Mouse (Mus musculus): ENCODE results near the gene Gm5965. TPM values are rescaled to one million over a fixed set of nuclear protein-coding genes. Genes with fewer than 3 reads are reported as not detected.

The Gm5965 gene
- polyA plus RNA-seq, 1 experiment, result not detected

- Histone ChIP-seq H3K4me3 (replicated peaks; ENCODE audit: extremely low read depth, low read depth, low read length) (no peak within 1 kb of the TSS), H3K4me1 (ENCODE audit: control insufficient read depth, insufficient read depth, low read length) (no peaks in the 10 kb centered on the region)
- 77% methylated on average over 3 of the region's 3 CpGs for WGBS
- no peak for DNase-seq
- TF ChIP-seq POLR2A (IDR thresholded peaks at IDR 0.05; ENCODE audit: borderline replicate concordance, extremely low read depth, low read depth, low read length), result no peak
- TF ChIP-seq CTCF (IDR thresholded peaks at IDR 0.05; ENCODE audit: insufficient read depth, low read length), result no peak
Observed at GRCm38 (mm10) chr16:88820066-88820465, 42.4 kb downstream of the Gm5965 start, which contains the start of gene Krtap15. Gene Krtap15, plus strand, starts transcription at chr16:88820215.

DNA sequence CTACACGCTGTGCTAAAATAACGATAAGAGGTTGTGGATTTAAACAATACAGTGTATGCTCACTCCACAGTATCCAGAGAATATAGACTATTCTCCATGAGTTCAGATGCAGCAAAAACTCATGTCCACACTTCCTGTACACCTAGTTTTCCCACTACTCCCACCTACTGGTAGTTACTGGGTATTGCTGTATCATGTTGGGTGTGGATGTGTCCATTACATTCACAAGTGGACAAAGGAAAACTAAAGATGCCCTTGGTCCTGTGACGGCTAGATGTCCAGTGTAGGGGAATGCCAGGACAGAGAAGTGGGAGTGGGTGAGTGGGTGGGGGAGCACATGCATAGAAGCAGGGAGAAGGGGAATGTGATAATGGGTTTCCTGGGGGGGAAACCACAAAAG lies 46.0 kb downstream of the Gm5965 start:
- DNase-seq, result no peak
- Histone ChIP-seq H3K4me3 (replicated peaks; ENCODE audit: extremely low read depth, low read depth, low read length) (no peak overlapping the region), H3K4me1 (ENCODE audit: control insufficient read depth, insufficient read depth, low read length) (no peaks in the 10 kb centered on the region)
- no peak for TF ChIP-seq CTCF (IDR thresholded peaks at IDR 0.05; ENCODE audit: insufficient read depth, low read length)
- no peak for TF ChIP-seq POLR2A (IDR thresholded peaks at IDR 0.05; ENCODE audit: borderline replicate concordance, extremely low read depth, low read depth, low read length)
- WGBS, result 75% methylated on average over 3 of the region's 3 CpGs

DNA sequence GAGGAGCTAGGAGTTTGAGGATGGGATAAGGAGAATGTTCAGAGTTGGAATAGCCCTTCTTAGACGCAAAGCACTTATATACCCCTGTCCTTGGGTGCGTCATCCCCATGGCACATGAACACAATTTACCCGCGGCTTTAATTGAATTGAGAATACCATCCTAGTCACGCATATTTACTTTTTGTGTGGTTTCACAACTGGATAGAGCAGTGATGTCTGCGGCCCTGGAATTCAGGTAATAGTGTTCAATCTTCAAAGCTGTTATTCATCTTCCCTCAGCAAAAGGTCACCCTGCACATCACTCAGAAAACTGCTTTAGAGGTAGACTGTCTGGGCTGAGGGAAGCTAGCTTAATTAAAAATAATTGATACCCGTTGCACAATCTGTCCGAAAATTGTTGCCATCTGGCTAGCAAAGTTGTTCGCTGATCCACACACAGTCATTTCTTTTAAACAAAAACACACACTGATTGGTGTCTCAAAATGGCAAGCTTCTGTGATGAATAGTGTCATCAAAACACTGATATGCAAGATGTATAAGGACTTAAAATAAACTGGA lies 48.5 kb downstream of the Gm5965 start, which contains the start of gene Krtap14:
Gene Krtap14 (minus strand): TSS at position 51 of the 558 bp plus-strand sequence.
- TF ChIP-seq POLR2A (IDR thresholded peaks at IDR 0.05; ENCODE audit: borderline replicate concordance, extremely low read depth, low read depth, low read length) (no peak), CTCF (IDR thresholded peaks at IDR 0.05; ENCODE audit: insufficient read depth, low read length) (no peak)
- DNase-seq, result no peak
- Histone ChIP-seq H3K4me3 (replicated peaks; ENCODE audit: extremely low read depth, low read depth, low read length) (no peak within 1 kb of the TSS), H3K4me1 (ENCODE audit: control insufficient read depth, insufficient read depth, low read length) (no peaks in the 10 kb centered on the region)
- 87% methylated on average over 9 of the region's 9 CpGs for WGBS

GRCm38 (mm10) chr16:88826978-88827377 lies 49.3 kb downstream of the Gm5965 start:
- Histone ChIP-seq H3K4me3 (replicated peaks; ENCODE audit: extremely low read depth, low read depth, low read length) (no peak overlapping the region), H3K4me1 (ENCODE audit: control insufficient read depth, insufficient read depth, low read length) (no peaks in the 10 kb centered on the region)
- WGBS, result 77% methylated on average over 3 of the region's 3 CpGs
- TF ChIP-seq POLR2A (IDR thresholded peaks at IDR 0.05; ENCODE audit: borderline replicate concordance, extremely low read depth, low read depth, low read length) (no peak), CTCF (IDR thresholded peaks at IDR 0.05; ENCODE audit: insufficient read depth, low read length) (no peak)
- DNase-seq, result no peak

Other genes with a start within 250 kb of the Gm5965 start
- 2.1 and 3.5 TPM in 2 replicates for gene Cldn8, start 214.7 kb upstream of the Gm5965 start, polyA plus RNA-seq (2012; rRNA removed)
- not detected in 2 replicates for gene Krtap24-1, start 165.6 kb upstream of the Gm5965 start, polyA plus RNA-seq (2012; rRNA removed)
- gene 2310079G19Rik, start 150.2 kb upstream of the Gm5965 start, polyA plus RNA-seq (2012; rRNA removed), result 0.32 TPM in 1 of 2 replicates, not detected in the other
- gene Krtap26-1, start 130.1 kb upstream of the Gm5965 start, polyA plus RNA-seq (2012; rRNA removed), result not detected in 2 replicates
- gene Krtap27-1, start 106.2 kb upstream of the Gm5965 start, polyA plus RNA-seq (2012; rRNA removed), result not detected in 2 replicates
- gene 2310061N02Rik, start 69.9 kb upstream of the Gm5965 start, polyA plus RNA-seq (2012; rRNA removed), result not detected in 2 replicates
- gene Krtap13-1, start 49.0 kb upstream of the Gm5965 start, polyA plus RNA-seq (2012; rRNA removed), result not detected in 2 replicates
- not detected in 2 replicates for gene Krtap13, start 26.3 kb upstream of the Gm5965 start, polyA plus RNA-seq (2012; rRNA removed)
- gene 2310034C09Rik, start 19.0 kb upstream of the Gm5965 start, polyA plus RNA-seq (2012; rRNA removed), result not detected in 2 replicates
- not detected in 2 replicates for gene 2310057N15Rik, start 3.7 kb upstream of the Gm5965 start, polyA plus RNA-seq (2012; rRNA removed)
- gene Gm20741, start 34.3 kb downstream of the Gm5965 start, polyA plus RNA-seq (2012; rRNA removed), result not detected in 2 replicates
- gene Krtap15, start 42.3 kb downstream of the Gm5965 start, polyA plus RNA-seq (2012; rRNA removed), result not detected in 2 replicates
- not detected in 2 replicates for gene Krtap14, start 48.2 kb downstream of the Gm5965 start, polyA plus RNA-seq (2012; rRNA removed)
- not detected in 2 replicates for gene Krtap19-1, start 91.5 kb downstream of the Gm5965 start, polyA plus RNA-seq (2012; rRNA removed)
- not detected in 2 replicates for gene Krtap19-2, start 96.4 kb downstream of the Gm5965 start, polyA plus RNA-seq (2012; rRNA removed)
- not detected in 2 replicates for gene Krtap19-3, start 100.1 kb downstream of the Gm5965 start, polyA plus RNA-seq (2012; rRNA removed)
- gene Krtap19-4, start 107.2 kb downstream of the Gm5965 start, polyA plus RNA-seq (2012; rRNA removed), result not detected in 2 replicates
- gene Krtap19-5, start 118.6 kb downstream of the Gm5965 start, polyA plus RNA-seq (2012; rRNA removed), result not detected in 2 replicates
- not detected in 2 replicates for gene Krtap19-9b, start 154.4 kb downstream of the Gm5965 start, polyA plus RNA-seq (2012; rRNA removed)
- not detected in 2 replicates for gene Krtap16-3, start 185.0 kb downstream of the Gm5965 start, polyA plus RNA-seq (2012; rRNA removed)
- not detected in 2 replicates for gene Krtap22-2, start 232.9 kb downstream of the Gm5965 start, polyA plus RNA-seq (2012; rRNA removed)
- not detected in 2 replicates for gene Gm10229, start 237.4 kb downstream of the Gm5965 start, polyA plus RNA-seq (2012; rRNA removed)

Data from lung, adult 2 months (tissue).